Mouse (Mus musculus) frontal cortex, postnatal 36 days (tissue): ENCODE measurements around the gene Fam183b.
"Not testable (repeated sequence)": the region's sequence is repeated elsewhere in the genome, so short reads cannot be mapped to it uniquely, and the experiment has no call there.

Source experiments
- DNase-seq, 2 experiments: peaks; one replicate each; pipeline ENCODE4 v3.0.0; 2022; ENCODE audit warnings: low spot score in 2 of 2

Fam183b gene

DNA sequence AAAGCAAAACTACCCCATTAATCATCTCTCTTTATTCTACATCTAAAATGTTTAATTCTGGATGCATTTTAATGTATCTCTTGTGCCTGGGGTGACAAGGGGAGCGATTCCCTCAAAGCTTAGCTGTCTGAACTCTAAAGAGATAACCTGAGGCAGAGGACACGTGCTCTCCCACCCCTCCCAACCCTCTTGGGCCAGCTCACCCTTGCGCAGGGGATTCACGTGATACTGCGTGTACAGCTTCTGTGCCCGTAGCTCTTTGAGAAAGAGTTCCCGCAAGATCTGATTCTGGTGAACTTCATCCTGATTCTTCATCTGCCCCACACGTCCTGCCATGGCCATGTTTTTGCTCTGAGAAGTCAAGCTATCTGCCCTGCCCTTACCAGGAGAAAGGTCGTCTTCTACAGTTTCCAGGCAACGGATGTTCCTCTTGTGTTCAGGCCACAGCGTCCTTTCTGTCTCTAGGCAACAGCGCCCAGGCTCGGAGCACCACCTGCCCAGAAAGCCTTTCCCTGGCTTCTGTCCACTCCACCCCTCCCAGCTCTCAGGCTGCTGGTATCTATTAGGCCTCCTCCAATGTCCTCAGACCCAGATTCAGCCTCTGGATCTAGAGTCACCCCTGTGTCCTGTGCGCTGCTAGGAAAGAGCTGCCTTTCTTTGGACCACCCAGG is at the start of gene Fam183b:
Gene Fam183b, minus strand, starts transcription at position 403 of the 671 bp plus-strand sequence.
- peak; percentile 10 to 24 for DNase-seq

DNA sequence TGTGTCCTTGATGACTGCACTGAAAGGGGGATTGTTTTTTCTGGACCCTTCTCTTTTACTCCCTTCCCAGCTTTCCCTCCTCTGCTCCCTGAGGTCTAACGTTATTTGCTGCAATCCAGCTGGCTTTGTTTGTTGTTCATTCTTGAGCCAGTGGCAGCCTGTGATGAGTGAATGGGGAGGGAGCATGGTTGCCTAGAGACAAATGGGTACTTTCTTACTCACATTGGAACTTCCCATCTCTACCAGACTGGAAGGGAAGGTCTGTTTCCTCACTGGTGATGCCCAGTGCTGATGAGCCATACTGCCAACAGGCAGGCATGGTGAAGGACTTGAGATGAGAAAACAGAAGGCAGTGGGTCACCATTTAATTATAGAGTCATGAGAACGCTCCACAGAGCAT is 48.0 kb upstream of the Fam183b start:
- DNase-seq: no peak

DNA sequence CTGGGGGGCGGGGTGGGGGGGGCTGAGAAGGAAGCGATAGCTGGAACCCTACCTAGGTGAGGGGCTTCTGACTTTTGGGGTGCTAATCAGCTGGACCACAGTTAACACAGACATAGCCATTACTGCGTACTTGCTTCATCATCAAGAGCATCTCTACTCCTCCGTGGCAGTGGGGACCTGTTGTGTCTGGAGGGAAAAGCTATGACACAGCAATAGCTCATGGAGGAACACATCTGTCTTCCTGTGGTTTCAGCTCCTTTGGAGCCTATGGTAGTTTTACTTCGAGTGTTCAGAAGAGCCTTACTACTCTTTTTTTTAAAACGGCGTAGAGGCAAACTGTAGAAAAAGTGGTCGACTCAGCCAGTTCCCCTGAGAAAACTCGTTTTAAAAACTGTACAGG is 45.9 kb upstream of the Fam183b start:
- DNase-seq: no peak

DNA sequence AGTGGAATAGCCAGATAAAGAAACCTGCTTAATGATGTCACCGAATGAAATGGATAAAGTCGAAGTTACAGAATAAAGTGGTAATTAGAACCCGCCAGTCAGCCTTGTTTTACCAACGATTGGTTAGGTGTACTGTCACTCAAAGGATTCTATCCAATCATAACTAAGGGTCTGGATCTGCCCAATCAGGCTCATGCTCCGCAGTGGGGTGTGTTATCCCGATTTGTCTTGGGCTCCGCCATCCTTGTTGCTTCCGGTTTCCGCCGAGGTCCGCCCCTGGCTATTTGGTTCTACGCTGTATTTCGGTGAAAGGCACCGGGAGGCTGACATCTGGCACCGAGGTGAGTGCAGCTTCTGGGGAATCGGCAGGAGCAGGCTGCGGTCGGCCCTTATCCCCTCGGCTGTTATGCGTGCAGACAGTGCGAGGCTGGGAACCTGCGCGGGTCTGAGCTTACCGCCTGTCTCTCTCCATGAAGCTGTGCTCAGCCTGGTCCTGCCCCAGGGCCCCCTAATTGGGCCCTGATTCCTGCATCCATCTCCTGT is 45.2 kb upstream of the Fam183b start, which contains the start of gene Gm12258:
Gene Gm12258, plus strand, starts transcription at position 240 of the 543 bp plus-strand sequence.
- DNase-seq: peak; percentile 85 to 96

DNA sequence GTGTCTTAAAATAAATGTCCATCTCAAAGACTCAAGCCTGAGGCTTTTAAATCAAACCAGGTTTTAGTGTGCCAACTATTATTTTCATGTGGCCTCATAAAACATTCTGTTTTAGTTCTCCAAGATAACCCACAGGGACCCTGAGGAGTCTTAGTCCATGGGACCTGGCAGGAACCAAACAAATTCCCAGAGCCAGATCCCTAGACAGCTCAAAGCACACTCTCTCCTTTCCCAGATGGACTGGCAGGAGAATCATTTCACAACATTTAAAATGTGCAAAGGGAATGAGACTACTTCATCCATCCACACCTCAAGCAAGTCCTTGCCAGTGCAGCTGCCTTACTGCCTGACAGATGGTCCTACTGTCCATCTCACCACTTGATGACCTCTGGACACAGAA is 37.2 kb upstream of the Fam183b start, which contains the start of gene Olfr311:
Gene Olfr311, plus strand, starts transcription at position 301 of the 400 bp plus-strand sequence.
- not testable (repeated sequence) for DNase-seq

DNA sequence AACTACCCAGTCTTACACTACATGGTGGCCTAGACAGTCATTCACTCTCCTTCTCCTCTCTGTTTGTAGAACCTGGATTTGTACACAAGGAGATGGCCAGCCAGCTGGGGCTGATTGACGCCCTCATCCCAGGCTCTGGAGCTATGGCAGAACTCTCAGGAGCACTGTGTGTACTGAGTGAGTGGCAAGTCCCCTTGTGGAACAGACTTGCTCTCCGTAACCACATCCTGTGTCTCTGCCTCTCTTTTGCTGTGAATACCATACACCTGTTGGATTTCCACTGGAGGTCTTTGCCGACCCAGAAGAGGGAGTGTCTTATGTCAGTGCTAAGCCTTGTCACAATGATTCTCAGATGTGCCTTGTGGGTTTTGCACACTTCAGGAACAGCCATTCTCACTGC is 30.8 kb upstream of the Fam183b start:
- DNase-seq: not testable (repeated sequence)

DNA sequence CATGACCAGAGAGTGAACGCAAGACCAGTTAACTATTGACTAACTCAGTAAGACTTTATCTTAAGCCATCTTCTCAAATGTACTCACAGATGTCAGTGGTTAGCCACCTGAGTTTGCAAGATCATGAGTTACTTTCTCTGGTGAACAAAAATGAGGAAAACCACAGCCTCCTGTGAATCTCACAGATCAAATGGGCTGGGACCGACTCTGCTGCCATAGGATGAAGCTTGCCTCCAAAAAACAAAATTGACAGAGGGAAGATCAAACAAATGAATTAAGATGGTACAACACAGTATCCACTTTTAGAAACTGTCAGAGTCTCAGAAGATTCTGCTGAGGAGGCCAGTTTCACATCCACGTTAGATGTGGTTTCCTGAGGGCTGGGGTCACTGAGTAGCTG is 28.0 kb upstream of the Fam183b start:
- DNase-seq: no peak

DNA sequence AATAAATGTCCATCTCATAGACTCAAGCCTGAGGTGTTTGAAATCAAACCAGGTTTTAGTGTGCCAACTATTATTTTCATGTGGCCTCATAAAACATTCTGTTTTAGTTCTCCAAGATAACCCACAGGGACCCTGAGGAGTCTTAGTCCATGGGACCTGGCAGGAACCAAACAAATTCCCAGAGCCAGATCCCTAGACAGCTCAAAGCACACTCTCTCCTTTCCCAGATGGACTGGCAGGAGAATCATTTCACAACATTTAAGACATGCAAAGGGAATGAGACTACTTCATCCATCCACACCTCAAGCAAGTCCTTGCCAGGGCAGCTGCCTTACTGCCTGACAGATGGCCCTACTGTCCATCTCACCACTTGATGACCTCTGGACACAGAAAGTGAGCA is 27.2 kb upstream of the Fam183b start, which contains the start of gene Olfr312:
Gene Olfr312, plus strand, starts transcription at position 301 of the 400 bp plus-strand sequence.
- not testable (repeated sequence) for DNase-seq

DNA sequence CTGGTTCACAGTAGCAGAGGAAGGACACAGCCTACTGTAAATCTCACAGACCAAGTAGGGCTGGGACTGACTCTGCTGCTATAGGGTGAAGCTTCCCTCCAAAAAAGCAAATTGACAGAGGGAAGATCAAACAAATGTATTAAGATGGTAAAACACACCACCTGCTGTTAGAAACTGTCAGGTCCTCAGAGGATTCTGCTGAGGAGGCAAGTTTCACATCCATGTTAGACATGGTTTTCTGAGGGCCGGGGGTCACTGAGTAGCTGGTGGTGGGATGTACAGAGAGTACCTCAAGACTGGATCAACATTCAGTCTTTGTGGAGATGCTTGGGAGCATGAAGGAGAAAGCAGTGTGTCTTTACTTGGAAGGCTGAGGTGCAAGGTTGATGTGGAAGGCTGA is 13.9 kb upstream of the Fam183b start:
- no peak for DNase-seq

DNA sequence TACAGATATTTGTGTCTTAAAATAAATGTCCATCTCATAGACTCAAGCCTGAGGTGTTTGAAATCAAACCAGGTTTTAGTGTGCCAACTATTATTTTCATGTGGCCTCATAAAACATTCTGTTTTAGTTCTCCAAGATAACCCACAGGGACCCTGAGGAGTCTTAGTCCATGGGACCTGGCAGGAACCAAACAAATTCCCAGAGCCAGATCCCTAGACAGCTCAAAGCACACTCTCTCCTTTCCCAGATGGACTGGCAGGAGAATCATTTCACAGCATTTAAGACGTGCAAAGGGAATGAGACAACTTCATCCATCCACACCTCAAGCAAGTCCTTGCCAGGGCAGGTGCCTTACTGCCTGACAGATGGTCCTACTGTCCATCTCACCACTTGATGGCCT is 12.9 kb upstream of the Fam183b start, which contains the start of gene Olfr313:
Gene Olfr313, plus strand, starts transcription at position 301 of the 400 bp plus-strand sequence.
- not testable (repeated sequence) for DNase-seq

DNA sequence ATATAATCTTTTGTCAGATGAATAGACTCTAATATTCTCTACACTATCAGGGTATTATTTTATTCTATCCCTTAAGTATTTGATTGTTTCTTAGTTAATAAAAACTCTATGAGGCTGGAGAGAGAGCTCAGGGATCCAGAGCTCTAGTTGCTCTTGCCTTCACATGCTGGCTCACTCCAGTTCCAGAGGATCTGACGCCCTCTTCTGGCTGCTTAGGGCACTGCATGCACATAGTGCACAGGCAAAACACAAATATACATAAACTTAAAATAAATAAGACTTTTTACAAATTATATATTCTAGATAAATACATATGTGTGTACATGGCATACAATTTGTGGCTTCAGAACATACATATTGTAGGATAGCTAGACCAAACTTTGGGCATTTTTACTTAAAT is 10.2 kb upstream of the Fam183b start:
- no peak for DNase-seq

DNA sequence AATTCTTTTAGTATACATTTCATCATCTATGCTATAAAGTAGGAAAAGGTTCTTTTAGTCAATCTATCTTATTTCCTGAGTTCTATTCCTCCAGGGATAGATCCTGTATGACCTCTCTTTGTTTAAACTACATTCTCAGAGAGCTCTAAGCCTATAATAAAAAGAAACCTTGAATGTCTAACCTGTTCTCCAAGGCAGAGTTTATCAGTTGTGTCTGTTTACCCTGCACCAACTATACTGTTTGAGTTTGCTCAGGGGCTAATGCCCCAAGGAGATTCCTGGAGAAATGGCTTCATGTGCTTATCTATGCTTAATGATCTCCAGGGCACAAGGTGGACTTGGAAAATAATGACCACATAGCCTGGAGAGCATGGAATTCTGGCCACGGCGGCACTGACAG is 2.6 kb upstream of the Fam183b start:
- DNase-seq: no peak

DNA sequence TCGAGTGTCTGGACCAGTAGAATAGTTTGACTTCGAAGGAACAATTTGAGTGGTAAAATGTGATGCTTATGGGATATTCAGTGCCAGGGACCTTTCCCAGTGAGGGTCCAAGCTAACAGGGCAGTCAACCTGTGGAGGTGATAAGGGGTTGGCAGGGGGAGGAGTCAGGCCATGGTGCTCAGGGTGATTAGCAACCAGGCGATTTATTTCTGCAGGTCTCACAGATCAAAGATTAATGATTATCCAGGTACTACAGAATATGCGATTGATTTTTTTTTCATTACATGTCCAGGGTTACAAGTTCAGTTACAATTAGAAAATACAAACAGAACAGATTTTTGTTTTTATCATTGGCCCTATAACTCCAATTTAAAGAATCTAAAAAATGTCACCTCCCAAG is 2.1 kb upstream of the Fam183b start:
- no peak for DNase-seq

DNA sequence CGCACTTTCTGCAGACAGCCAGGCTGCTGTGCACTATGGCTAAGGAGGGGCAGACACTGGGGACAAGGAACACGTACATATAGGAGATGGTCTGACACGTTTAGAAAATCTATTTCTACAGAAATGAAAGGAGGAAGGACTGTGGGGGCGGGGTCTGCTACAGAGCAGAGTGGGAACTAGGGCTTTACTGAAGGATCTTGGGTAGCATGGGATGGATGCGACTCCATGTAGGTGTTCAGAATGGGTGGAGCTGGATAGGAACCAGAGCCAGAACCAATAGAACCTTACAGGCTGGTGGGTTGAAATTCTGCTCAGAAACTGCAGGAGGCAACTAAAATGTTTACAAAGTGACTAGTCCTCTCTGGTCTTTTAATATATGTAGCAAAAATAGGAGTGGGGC is 2.0 kb downstream of the Fam183b start:
- peak; percentile 39 to 45 for DNase-seq

DNA sequence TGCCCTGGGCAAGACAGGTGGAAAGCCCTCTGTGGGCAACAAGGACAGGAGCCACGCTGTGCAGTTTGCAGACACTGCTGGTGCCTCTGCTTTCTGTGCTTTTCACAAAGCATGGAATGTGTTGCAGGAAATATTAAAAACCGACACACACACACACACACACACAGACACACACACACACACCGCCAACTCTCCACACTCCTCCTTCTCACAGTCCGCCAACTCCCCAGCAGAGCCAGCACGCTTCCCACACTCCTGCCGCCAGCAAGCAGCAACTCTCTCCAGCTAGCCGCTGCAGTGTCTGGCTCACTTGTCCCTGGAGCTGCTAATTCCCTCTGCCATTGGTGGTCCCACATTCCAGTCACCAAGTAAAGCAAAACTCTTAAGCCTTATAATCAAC is 4.9 kb downstream of the Fam183b start:
- peak; percentile 65 to 80 for DNase-seq

DNA sequence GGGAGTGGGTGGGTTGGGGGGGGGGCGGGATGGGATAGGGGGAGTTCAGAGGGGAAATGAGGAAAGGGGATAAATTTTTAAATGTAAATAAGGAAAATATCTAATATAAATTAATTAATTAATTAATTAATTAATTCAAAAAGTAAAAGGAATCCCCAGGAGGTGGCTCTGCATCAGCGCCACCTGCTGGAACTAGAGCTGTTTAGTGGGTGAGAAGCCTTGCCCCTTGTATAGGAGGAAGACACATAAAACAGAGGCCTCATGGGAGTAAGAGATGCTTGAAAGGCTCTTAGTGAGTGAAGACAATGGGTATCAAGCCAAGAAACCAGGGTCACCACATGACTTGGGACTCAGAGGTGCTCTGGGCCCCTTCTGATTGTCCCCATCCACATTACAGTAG is 5.9 kb downstream of the Fam183b start:
- DNase-seq: no peak

DNA sequence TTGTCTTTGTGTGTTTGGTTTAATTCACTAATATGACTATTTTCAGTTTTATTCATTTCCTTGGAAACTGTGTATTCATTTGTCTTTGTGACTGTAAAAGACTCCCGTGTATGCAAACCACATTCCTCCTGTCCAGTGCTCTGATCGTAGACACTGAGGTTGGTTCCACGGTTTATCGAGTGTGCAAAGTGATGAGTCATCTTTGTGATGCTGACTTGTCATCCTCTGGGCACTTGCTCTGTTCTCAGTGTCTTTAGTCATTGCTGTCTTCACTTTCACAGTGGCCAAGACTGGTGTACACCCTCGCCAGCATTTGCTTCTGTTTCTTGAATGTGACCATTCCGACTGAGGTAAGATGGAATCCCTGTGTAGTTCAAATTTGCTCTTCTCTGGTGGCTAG is 11.1 kb downstream of the Fam183b start:
- no peak for DNase-seq

DNA sequence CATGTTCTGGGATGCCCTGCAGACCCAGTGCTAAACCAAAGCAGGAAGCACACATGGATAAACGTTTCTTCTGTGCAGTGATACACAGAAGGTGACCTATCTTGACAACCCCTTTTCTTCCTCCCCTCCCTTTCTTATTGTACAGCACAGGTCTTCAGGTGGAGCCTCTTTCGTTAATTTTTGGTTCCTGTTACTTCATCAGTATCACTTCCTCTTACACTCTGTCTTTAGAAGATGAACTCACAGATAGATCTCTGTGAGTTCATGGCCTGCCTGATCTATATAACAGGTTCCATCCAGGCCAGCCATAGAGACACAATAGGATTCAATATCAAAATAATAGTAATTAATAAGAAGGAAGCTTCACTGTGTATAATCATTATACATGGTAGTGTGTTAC is 11.7 kb downstream of the Fam183b start:
- no peak for DNase-seq

DNA sequence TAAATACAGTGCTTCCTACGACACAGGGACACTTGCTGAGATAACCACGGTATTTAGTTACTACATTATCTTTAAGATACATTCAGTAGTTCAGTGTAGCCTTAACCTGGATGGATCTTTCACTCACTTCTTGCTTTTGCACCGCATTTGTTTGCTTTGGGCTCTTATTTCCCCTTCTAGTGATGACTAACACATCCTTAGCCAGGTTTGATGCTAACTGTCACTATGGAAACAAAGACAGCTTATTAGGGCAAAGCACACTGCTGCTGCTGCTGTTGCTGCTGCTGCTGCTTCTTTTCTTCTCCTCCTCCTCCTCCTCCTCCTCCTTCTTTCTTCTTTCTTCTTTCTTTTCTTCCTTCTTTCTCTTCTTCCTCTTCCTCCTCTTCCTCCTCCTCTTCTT is 12.2 kb downstream of the Fam183b start:
- no peak for DNase-seq

DNA sequence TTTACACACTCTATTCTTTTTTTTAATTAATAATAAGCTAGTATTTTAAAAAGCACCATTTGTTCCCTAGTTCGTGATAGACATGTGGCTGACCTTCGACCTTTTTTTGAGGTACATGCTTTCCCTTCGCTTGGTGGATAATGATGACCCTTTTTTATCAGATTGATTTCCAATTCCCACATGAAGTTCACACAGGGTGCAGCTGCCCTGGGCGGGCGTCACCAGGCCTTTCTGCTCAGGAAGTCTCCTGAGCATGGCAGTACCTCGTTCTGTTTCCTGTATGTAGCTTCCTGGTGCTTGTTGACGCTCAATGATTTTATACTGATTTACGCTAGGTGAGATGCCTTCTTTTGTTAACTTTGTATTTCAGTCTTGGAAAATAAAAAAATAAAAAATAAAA is 13.4 kb downstream of the Fam183b start:
- no peak for DNase-seq

DNA sequence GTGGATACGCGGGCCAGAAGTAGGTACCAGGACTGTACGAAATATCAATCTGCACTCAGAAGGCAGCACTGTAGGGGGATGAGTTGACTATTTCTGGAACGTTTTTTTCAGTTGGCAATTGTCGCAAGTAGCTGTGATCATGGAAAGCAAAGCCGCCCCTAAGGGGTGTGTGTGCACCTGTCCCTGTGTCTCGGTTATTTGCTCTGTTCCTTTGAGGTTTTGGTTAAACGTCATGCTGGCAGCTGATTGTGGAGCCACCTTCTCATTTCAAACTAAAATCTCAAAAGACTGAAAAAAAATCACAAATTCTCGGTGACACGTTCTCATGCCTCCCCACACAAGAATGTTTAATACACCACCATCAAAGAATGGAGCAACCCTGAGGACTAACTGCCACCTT is 14.1 kb downstream of the Fam183b start:
- DNase-seq: no peak

DNA sequence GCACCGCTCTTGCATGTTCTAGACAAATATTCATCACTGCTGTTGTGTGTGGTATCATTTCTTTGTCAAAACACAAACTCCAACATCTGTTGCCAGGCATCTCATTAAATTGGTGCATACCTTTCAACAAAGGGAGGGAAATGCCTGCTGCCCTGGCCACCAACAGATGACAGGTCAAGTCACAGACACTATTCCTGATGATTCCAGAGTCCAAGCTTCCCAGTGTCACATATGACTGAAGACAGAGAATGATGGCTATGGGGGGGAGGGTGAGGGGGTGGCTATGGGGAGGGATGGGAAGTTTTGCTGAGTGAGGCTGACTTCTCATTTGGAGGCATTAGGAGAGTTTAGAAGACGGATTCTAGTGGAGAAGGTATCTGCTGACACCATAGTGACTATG is 17.6 kb downstream of the Fam183b start:
- DNase-seq: no peak

DNA sequence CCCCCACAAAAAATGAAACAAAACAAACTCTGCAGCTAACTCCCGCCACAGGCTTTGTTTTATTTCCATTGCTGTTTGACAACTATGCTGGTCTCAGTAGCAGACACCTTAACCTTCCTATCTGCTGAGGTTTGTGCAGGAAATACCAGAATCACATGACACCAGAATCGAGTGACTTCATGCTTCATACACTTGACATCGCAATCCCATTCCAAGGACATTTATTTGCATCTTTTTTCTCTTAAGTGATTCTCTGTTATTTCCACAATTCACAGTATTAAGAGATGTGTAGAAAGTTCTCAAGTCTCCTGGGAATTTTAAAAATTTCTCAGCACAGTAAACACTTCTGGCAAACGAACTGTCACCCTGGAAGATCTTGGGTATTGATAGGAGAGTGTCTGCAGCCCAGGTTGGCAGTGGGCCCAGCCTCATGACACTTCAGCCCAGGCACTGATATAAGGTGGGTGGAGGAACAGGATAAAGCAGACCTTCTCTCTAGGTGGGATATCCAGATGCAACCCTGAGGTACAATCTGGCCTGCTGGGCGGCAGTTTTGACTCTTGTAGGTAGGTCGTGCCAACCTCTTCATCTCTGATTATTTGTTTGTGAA is 19.2 kb downstream of the Fam183b start, which contains the start of gene Olfr314:
Gene Olfr314, plus strand, starts transcription at position 473 of the 610 bp plus-strand sequence.
- no peak for DNase-seq
